Mouse (Mus musculus) heart, postnatal 0 days (tissue): ENCODE results near the gene C1rl.

ENCODE experiments used
- CTCF ChIP-seq: IDR thresholded peaks from 2 replicates; pipeline ENCODE4 v1.5.1; 2016; ENCODE audit warnings: antibody characterized with exemption, control low read depth, low read depth
- EP300 ChIP-seq: IDR thresholded peaks from 2 replicates; pipeline ENCODE4 v1.6.1; 2016; ENCODE audit warnings: antibody characterized with exemption, low read depth

GRCm38 (mm10) chr6:124476796-124477195 is 16.1 kb upstream of the C1rl start:
- TF ChIP-seq CTCF (no peak), EP300 (no peak)
